Mouse (Mus musculus) ES-E14 (cell line): ENCODE results near the gene Abhd4.

Source experiments
- CHD2 ChIP-seq: IDR thresholded peaks from 2 replicates; pipeline ENCODE4 v1.6.1; 2014; ENCODE audit warnings: mild to moderate bottlenecking, low read depth, low read length, inconsistent platforms
- MAFK ChIP-seq: IDR thresholded peaks from 2 replicates; pipeline ENCODE4 v1.6.1; 2014; ENCODE audit warnings: mild to moderate bottlenecking, low read depth, low read length, inconsistent platforms; ENCODE audit not compliant: insufficient read depth
- ZC3H11A ChIP-seq: IDR thresholded peaks from 2 replicates; pipeline ENCODE4 v1.6.1; 2012; ENCODE audit warnings: low read depth, mild to moderate bottlenecking, inconsistent platforms, low read length, borderline replicate concordance
- ZNF384 ChIP-seq: IDR thresholded peaks from 2 replicates; pipeline ENCODE4 v1.6.1; 2012; ENCODE audit warnings: low read depth, low read length, inconsistent platforms

DNA sequence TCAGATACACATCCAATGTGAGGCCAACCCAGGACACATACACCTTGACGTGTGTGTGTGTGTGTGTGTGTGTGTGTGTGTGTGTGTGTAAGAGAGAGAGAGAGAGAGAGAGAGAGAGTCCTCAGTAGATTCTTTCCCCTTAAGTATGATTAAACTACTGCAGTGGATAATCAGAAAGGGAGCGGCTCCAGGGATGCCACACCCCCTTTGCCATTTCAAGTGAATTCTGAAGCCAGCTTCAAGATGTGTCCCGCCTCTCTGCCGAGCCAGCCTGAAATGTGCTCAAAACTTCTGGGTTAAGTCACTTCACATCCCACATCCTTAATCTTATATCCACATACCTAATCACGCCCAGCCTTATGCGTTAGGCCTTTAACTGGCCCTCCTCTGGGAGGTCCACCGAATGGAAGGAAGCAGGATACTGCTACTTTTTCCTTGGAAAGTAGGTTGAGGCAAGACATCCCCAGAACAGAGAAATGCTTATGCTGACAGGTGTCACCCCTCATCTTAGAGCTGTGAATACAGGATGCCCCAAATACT, 4.2 kb downstream of the Abhd4 start:
- TF ChIP-seq CHD2: no peak
- TF ChIP-seq ZC3H11A: no peak
- TF ChIP-seq MAFK: no peak
- TF ChIP-seq ZNF384: no peak
